Mouse (Mus musculus) megakaryocyte, embryonic 14.5 days (primary cell): Measurements from ENCODE around the gene Mctp2.

Experiments used
- FLI1 ChIP-seq: IDR thresholded peaks from 2 replicates; pipeline ENCODE4 v1.6.1; 2012; ENCODE audit warnings: low read length, inconsistent platforms, mixed read lengths
- GATA1 ChIP-seq: IDR thresholded peaks from 3 replicates; pipeline ENCODE4 v1.6.1; 2012; ENCODE audit warnings: mixed read lengths, low read length, inconsistent platforms, borderline replicate concordance

GRCm38 (mm10) chr7:72051759-72052158 is 254.6 kb downstream of the Mctp2 start:
- no peak for TF ChIP-seq GATA1
- no peak for TF ChIP-seq FLI1
